Mouse (Mus musculus): ENCODE results near the gene Trak1. TPM values are rescaled to one million over a fixed set of nuclear protein-coding genes. Genes with fewer than 3 reads are reported as not detected.
A peak's percentile ranks its signal among the peaks of the same experiment; 100 is the strongest.

Gene Trak1
- polyA plus RNA-seq, 1 experiment from 2014 or later = 53.6 TPM

DNA sequence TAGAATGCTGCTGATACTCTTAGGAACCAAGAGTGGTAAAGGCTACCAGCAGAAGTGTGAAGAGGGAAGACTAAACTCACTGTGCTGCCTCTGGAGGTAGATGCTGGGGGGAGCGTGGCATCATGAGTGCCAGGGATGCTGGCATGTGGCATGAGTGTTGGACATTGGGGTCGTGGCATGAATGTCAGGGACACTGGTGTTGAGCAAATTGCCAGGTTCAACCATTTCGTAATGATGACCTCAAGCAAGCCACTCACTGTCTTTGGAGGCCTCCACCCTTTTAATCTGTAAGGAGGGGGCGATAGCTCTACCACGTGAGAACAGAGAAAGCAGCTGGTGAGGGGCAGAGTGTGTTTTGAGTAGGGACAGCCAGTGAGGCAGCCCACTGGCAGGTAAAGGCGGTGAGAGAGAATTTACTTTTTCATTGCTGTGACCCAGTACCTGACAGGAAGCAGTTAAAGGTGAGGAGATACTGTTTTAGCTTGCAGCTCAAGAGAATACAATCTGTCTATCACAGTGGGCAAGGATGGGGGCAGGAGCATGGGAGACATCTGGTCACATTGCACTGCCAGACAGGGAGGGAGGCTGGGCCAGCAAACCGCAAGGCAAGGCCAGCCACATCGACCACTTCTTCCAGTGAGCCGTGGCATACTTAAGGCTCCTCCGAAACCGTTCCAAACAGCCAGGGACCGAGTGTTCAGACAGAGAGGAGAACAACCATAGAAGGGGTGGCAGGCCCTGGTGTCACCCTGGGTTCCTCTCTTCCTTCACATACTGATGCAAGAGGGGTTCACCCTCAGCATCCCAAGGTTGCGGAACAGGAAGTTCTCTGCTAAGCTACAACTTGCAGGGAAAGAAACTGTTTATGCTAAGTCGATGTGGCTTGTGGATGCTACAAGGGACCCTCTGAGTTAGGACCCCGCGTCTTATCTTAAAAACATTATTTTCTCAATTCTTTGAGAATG, 178.5 kb downstream of the Trak1 start:
- DNase-seq (no peak), ATAC-seq (ENCODE audit: low FRiP score, low TSS enrichment) (no peak)
- Histone ChIP-seq H3K36me3 (ENCODE audit: control insufficient read depth, insufficient read depth, low read length) (peaks cover 23% of the 10 kb centered on the region), H3K4me1 (ENCODE audit: control insufficient read depth, insufficient read depth, low read length) (no peaks in the 10 kb centered on the region), H3K4me2 (ENCODE audit: low read length) (no peak overlapping the region), H3K27me3 (ENCODE audit: control insufficient read depth, insufficient read depth, low read length) (no peaks in the 10 kb centered on the region), H3K9me3 (ENCODE audit: control insufficient read depth, low read length) (no peaks in the 10 kb centered on the region), H3K27ac (replicated peaks; ENCODE audit: low read depth, low read length) (no peak overlapping the region), H3K9ac (replicated peaks; ENCODE audit: low read length) (no peak overlapping the region), H3K4me3 (replicated peaks; ENCODE audit: low read depth, low read length) (no peak overlapping the region)
- WGBS = 81% methylated on average over 16 of the region's 16 CpGs

DNA sequence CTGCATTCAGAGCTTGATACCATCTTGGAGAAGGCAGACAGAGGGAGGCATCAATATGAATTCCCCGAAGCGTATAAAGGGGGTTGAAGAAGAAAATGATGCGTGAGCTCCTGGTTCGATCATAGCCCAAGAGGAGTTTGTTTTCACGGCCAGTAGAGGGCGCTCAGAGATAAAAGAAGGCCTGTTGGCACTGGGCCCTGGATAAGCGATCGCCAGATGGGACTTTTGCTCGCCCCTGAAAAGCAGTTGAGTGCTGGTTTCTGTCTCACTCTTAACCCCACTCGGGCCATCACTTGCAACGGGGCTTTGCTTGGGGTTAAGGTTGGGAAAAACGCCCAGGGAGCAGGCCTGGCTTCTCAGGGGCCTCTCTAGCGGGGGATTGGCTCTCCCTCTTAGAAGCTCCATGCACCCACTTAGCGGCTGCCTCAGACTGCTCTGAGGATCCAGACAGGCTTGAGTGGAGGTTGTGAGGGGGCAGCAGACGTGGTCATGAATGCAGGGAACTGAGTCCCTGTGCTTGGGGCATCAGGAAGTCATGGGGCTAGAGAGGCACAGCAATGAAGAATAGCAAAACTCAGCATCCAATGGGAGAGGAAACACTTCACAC, 180.1 kb downstream of the Trak1 start:
- H3K36me3 ChIP-seq (ENCODE audit: control insufficient read depth, insufficient read depth, low read length) = peaks cover 20% of the 10 kb centered on the region
- no peak overlapping the region for H3K27ac ChIP-seq (replicated peaks; ENCODE audit: low read depth, low read length)
- no peak overlapping the region for H3K4me3 ChIP-seq (replicated peaks; ENCODE audit: low read depth, low read length)
- H3K27me3 ChIP-seq (ENCODE audit: control insufficient read depth, insufficient read depth, low read length) = no peaks in the 10 kb centered on the region
- ATAC-seq (ENCODE audit: low FRiP score, low TSS enrichment) (peak; percentile 75), DNase-seq (peak; percentile 94)
- no peaks in the 10 kb centered on the region for H3K4me1 ChIP-seq (ENCODE audit: control insufficient read depth, insufficient read depth, low read length)
- no peaks in the 10 kb centered on the region for H3K9me3 ChIP-seq (ENCODE audit: control insufficient read depth, low read length)
- peak overlapping the region; percentile 25 for H3K4me2 ChIP-seq (ENCODE audit: low read length)
- 9% methylated on average over 15 of the region's 15 CpGs for WGBS
- no peak overlapping the region for H3K9ac ChIP-seq (replicated peaks; ENCODE audit: low read length)

DNA sequence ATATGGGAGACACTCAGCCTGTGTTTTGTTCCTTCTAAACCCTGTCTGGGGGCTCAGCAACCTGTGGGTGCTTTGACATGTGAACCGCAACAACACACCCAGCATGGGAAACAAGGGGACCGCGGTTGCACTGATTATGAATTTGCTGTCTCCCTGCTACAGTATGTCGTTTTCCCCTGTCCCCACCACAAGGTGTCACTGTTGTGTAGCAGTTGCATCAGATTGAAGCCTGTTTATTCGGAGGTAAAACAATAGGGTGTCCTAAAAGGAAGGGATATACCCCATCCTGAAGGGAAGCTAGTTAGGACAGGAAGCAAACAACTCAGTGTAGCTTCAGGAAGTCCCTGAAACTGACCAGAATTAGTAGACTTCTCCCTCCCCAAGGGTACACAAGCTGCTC, 182.2 kb downstream of the Trak1 start:
- peak; percentile 89 for DNase-seq
- Histone ChIP-seq H3K36me3 (ENCODE audit: control insufficient read depth, insufficient read depth, low read length) (peaks cover 2% of the 10 kb centered on the region; the same call in 1 of the 2 replicates), H3K9me3 (ENCODE audit: control insufficient read depth, low read length) (no peaks in the 10 kb centered on the region), H3K4me3 (replicated peaks; ENCODE audit: low read depth, low read length) (no peak overlapping the region), H3K9ac (replicated peaks; ENCODE audit: low read length) (no peak overlapping the region), H3K27ac (replicated peaks; ENCODE audit: low read depth, low read length) (no peak overlapping the region), H3K4me2 (ENCODE audit: low read length) (no peak overlapping the region), H3K27me3 (ENCODE audit: control insufficient read depth, insufficient read depth, low read length) (no peaks in the 10 kb centered on the region), H3K4me1 (ENCODE audit: control insufficient read depth, insufficient read depth, low read length) (no peaks in the 10 kb centered on the region)
- 30% methylated on average over 5 of the region's 5 CpGs for WGBS
- ATAC-seq (ENCODE audit: low FRiP score, low TSS enrichment) = peak; percentile 46; the same call in 1 of the 2 replicates

DNA sequence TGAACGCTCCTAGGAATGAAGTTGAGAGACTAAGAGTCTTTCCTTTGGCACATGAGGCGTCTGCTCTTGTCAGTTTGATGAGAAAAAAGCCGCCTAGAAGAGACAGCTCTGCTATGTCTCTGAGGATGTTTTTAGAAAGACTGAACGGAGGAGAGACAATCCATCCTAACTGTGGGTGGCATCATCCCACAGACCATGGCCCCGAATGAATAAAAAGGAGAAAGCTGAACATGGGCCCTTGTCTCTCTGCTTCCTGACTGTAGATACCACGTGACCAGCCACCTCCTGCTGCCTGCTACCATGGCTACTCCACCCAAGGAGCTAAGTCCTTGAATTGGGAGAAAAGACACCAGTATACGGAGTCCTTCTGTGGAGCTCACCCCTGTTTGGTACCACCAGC, 189.9 kb downstream of the Trak1 start:
- Histone ChIP-seq H3K4me1 (ENCODE audit: control insufficient read depth, insufficient read depth, low read length) (no peaks in the 10 kb centered on the region; the same call in 1 of the 2 replicates), H3K9ac (replicated peaks; ENCODE audit: low read length) (no peak overlapping the region), H3K9me3 (ENCODE audit: control insufficient read depth, low read length) (no peaks in the 10 kb centered on the region), H3K27ac (replicated peaks; ENCODE audit: low read depth, low read length) (no peak overlapping the region), H3K36me3 (ENCODE audit: control insufficient read depth, insufficient read depth, low read length) (no peaks in the 10 kb centered on the region), H3K4me3 (replicated peaks; ENCODE audit: low read depth, low read length) (no peak overlapping the region), H3K27me3 (ENCODE audit: control insufficient read depth, insufficient read depth, low read length) (peaks cover under 1% of the 10 kb centered on the region; the same call in 1 of the 2 replicates), H3K4me2 (ENCODE audit: low read length) (no peak overlapping the region)
- 64% methylated on average over 7 of the region's 7 CpGs for WGBS
- ATAC-seq (ENCODE audit: low FRiP score, low TSS enrichment) (no peak), DNase-seq (no peak)

DNA sequence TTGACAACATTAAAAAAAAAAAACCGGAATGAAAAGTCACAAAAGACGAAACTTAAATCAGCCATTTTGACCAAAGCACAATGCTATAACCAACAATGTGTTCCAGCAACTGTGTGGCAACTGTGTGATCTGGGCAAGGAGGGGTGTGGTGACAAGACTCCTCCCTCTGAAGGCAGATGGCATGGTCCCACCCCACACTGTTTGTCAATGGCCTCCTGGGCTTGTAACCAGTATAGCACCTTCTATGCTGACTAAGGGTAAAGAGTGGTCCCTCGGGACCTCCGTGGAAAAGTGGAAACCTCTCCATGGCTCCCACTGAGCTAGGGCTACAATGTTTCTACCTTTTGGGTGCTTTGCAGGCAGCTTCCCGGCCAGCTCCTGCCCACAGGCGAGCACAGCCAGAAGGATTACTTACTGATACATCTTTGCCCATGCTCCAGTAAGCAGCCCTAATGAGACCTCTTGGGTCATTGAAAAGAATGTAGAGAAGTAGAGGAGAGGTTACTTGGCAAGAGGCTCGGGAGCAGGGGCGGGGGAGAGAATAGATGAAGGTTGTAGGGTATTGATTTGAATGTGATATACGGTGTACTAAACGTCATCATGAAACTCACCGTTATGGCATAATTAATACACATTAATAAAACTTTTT, 194.4 kb downstream of the Trak1 start:
- 57% methylated on average over 11 of the region's 11 CpGs for WGBS
- Histone ChIP-seq H3K4me3 (replicated peaks; ENCODE audit: low read depth, low read length) (no peak overlapping the region), H3K4me1 (ENCODE audit: control insufficient read depth, insufficient read depth, low read length) (peaks cover 7% of the 10 kb centered on the region; the same call in 1 of the 2 replicates), H3K27me3 (ENCODE audit: control insufficient read depth, insufficient read depth, low read length) (peaks cover 40% of the 10 kb centered on the region), H3K27ac (replicated peaks; ENCODE audit: low read depth, low read length) (no peak overlapping the region), H3K9ac (replicated peaks; ENCODE audit: low read length) (no peak overlapping the region), H3K4me2 (ENCODE audit: low read length) (no peak overlapping the region), H3K9me3 (ENCODE audit: control insufficient read depth, low read length) (no peaks in the 10 kb centered on the region), H3K36me3 (ENCODE audit: control insufficient read depth, insufficient read depth, low read length) (no peaks in the 10 kb centered on the region)
- no peak for DNase-seq
- no peak for ATAC-seq (ENCODE audit: low FRiP score, low TSS enrichment)

DNA sequence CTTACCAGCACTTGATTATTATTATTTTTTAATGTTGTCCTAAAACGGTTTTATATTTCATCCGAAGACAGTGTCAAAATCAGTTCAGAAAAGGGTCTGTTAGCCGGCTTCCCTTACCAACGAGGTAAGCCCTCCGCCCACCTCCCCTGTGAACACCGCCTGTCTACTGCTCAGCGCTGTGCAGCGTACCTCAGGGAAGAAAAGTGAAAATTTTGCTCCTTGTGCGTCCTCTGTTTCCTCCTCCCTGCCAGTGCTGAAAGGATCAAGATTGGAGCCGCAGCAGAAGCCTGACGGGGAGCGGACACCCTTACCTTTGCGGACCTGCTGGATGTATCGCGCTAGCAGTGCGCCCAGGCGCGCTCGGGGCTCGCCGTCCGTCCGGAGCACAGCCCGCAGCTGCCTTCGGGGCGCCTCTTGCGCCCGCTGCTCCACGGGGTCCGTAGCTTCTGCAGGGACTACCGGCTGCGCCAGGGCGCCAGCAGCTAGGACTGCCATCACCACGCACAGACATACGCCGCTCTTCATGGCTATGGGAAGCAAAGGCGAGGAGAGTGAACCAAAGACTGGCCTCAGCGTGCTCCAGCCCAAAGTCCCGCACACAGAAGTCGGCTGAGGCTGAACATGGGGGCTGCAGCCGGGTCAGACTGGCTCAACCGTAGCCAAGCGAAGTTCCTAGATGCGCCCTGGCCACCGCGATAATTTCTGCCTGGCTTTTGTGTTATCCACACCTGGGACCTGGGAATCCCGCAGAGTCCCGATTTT, 196.9 kb downstream of the Trak1 start:
- Histone ChIP-seq H3K27ac (replicated peaks; ENCODE audit: low read depth, low read length) (no peak overlapping the region), H3K9ac (replicated peaks; ENCODE audit: low read length) (peak overlapping the region; percentile 31; the same call in 1 of the 2 replicates), H3K4me1 (ENCODE audit: control insufficient read depth, insufficient read depth, low read length) (peaks cover 7% of the 10 kb centered on the region; the same call in 1 of the 2 replicates), H3K27me3 (ENCODE audit: control insufficient read depth, insufficient read depth, low read length) (peaks cover 44% of the 10 kb centered on the region), H3K4me2 (ENCODE audit: low read length) (peak overlapping the region; percentile 57), H3K4me3 (replicated peaks; ENCODE audit: low read depth, low read length) (peak overlapping the region; percentile 32), H3K36me3 (ENCODE audit: control insufficient read depth, insufficient read depth, low read length) (no peaks in the 10 kb centered on the region), H3K9me3 (ENCODE audit: control insufficient read depth, low read length) (no peaks in the 10 kb centered on the region)
- 2% methylated on average over 48 of the region's 48 CpGs for WGBS
- peak; percentile 45 for DNase-seq
- no peak for ATAC-seq (ENCODE audit: low FRiP score, low TSS enrichment)

DNA sequence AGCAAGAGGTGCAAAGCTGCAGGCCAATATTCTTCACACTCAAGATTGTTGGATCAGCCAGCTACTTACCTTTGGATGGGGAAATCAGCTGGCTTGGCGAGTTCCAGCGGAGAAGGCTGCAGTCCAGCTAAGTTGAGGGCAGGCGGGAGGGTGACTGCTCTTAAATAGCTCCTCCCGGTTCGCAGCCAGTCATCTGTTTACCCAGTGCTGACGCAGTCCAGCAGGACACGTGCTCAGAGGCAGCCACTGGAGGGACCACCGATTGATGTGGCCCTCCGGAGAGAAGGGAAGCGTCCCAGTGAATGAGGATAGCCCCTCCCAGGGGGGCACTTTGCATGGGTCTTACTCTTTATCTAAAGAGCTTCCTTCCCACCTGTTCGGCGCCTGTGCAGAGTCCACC, 198.2 kb downstream of the Trak1 start, which contains the start of gene Cck:
Gene Cck, minus strand, starts transcription at position 166 of the 400 bp plus-strand sequence.
- Histone ChIP-seq H3K9ac (replicated peaks; ENCODE audit: low read length) (peak within 1 kb of the TSS; percentile 31; the same call in 1 of the 2 replicates), H3K9me3 (ENCODE audit: control insufficient read depth, low read length) (no peaks in the 10 kb centered on the region), H3K27ac (replicated peaks; ENCODE audit: low read depth, low read length) (no peak within 1 kb of the TSS), H3K4me3 (replicated peaks; ENCODE audit: low read depth, low read length) (peak within 1 kb of the TSS; percentile 32), H3K4me1 (ENCODE audit: control insufficient read depth, insufficient read depth, low read length) (peaks cover 7% of the 10 kb centered on the region; the same call in 1 of the 2 replicates), H3K4me2 (ENCODE audit: low read length) (peak within 1 kb of the TSS; percentile 57), H3K27me3 (ENCODE audit: control insufficient read depth, insufficient read depth, low read length) (peaks cover 44% of the 10 kb centered on the region), H3K36me3 (ENCODE audit: control insufficient read depth, insufficient read depth, low read length) (no peaks in the 10 kb centered on the region)
- peak; percentile 37 for DNase-seq
- WGBS = 3% methylated on average over 12 of the region's 12 CpGs
- ATAC-seq (ENCODE audit: low FRiP score, low TSS enrichment) = no peak

DNA sequence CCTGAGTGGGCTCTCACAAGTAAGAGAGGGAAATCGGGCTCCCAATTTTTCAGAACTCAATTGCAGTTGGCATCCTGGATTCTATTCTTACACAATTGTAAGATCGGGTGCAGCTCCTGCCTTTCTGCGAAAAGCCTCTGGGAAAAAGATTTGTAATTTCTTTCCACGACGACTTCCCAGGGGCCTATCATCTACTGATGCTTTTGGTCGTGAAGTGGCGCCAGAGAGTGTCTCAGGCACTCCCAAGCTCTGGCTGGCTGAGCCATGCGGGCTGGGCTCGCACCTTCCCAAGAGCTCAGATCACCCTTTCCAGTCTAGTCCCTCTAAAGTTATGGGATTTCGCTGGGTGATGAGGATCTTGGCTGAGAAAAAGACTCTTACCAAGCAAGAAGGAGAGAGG, 198.8 kb downstream of the Trak1 start:
- H3K4me2 ChIP-seq (ENCODE audit: low read length) = no peak overlapping the region

More for the DNA sequence above, 198.8 kb downstream of the Trak1 start:
- DNase-seq (no peak), ATAC-seq (ENCODE audit: low FRiP score, low TSS enrichment) (no peak)
- Histone ChIP-seq H3K9ac (replicated peaks; ENCODE audit: low read length) (no peak overlapping the region), H3K4me1 (ENCODE audit: control insufficient read depth, insufficient read depth, low read length) (peaks cover 7% of the 10 kb centered on the region; the same call in 1 of the 2 replicates), H3K4me3 (replicated peaks; ENCODE audit: low read depth, low read length) (no peak overlapping the region), H3K27me3 (ENCODE audit: control insufficient read depth, insufficient read depth, low read length) (peaks cover 44% of the 10 kb centered on the region), H3K27ac (replicated peaks; ENCODE audit: low read depth, low read length) (no peak overlapping the region), H3K9me3 (ENCODE audit: control insufficient read depth, low read length) (no peaks in the 10 kb centered on the region), H3K36me3 (ENCODE audit: control insufficient read depth, insufficient read depth, low read length) (no peaks in the 10 kb centered on the region)
- 25% methylated on average over 10 of the region's 10 CpGs for WGBS
